Mouse (Mus musculus): ENCODE results near the gene Arhgef28.

DNA sequence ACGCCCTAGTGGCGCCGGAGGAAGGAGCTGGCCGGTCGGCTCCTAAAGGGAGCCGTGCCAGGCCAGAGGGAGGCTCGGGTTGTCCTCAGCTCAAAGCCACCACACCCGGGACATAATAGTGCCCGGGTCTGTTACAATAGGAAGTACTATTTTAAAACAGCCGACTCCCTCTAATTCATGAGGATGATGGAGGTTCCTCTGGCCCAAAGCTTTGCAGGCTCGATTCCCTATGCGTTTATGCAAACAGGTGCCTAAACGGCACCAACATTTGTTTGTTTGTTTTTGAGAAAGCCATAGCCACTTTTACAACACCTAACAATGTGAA, 269 bp upstream of the Arhgef28 start:
- TF ChIP-seq CTCF (IDR thresholded peaks at IDR 0.05; ENCODE audit: insufficient read depth, low read depth, low read length) (no peak), POLR2A (IDR thresholded peaks at IDR 0.05; ENCODE audit: insufficient read depth, low read depth, low read length) (no peak)
